Mouse (Mus musculus): ENCODE measurements around the gene Elmo2.

Elmo2 gene

GRCm38 (mm10) chr2:165326304-165327190, at the start of gene Elmo2:
Gene Elmo2, minus strand, starts transcription at chr2:165326479.
- peak; percentile 100 for DNase-seq

GRCm38 (mm10) chr2:165376001-165376400, 49.7 kb upstream of the Elmo2 start:
- no peak for DNase-seq

GRCm38 (mm10) chr2:165375478-165375877, 49.2 kb upstream of the Elmo2 start:
- no peak for DNase-seq

- DNase-seq: no peak
Observed at GRCm38 (mm10) chr2:165371066-165371465, 44.8 kb upstream of the Elmo2 start.

GRCm38 (mm10) chr2:165370348-165370747, 44.1 kb upstream of the Elmo2 start:
- no peak for DNase-seq

- no peak for DNase-seq
Observed at GRCm38 (mm10) chr2:165368496-165368895, 42.2 kb upstream of the Elmo2 start, which contains the start of gene Zfp663. Gene Zfp663, minus strand, starts transcription at chr2:165368729.

- DNase-seq: no peak
Observed at GRCm38 (mm10) chr2:165367868-165368439, 41.7 kb upstream of the Elmo2 start.

GRCm38 (mm10) chr2:165367047-165367520, 40.8 kb upstream of the Elmo2 start:
- DNase-seq: peak; percentile 88

- DNase-seq: no peak
Observed at GRCm38 (mm10) chr2:165364334-165365091, 38.2 kb upstream of the Elmo2 start.

- no peak for DNase-seq
Observed at GRCm38 (mm10) chr2:165363282-165363681, 37.0 kb upstream of the Elmo2 start.

- DNase-seq: peak; percentile 93
Observed at GRCm38 (mm10) chr2:165360861-165361260, 34.6 kb upstream of the Elmo2 start.

GRCm38 (mm10) chr2:165351828-165352513, 25.7 kb upstream of the Elmo2 start:
- DNase-seq: no peak

GRCm38 (mm10) chr2:165349466-165349865, 23.2 kb upstream of the Elmo2 start:
- DNase-seq: no peak

- no peak for DNase-seq
Observed at GRCm38 (mm10) chr2:165346180-165346579, 19.9 kb upstream of the Elmo2 start.

GRCm38 (mm10) chr2:165337191-165337590, 10.9 kb upstream of the Elmo2 start:
- DNase-seq: peak; percentile 89

- DNase-seq: peak; percentile 96
Observed at GRCm38 (mm10) chr2:165332610-165333210, 6.4 kb upstream of the Elmo2 start.

- DNase-seq: no peak
Observed at GRCm38 (mm10) chr2:165329703-165330102, 3.4 kb upstream of the Elmo2 start.

- DNase-seq: peak; percentile 74
Observed at GRCm38 (mm10) chr2:165328746-165329145, 2.5 kb upstream of the Elmo2 start.

GRCm38 (mm10) chr2:165327386-165327785, 1.1 kb upstream of the Elmo2 start:
- DNase-seq: no peak

GRCm38 (mm10) chr2:165325521-165326303, 567 bp downstream of the Elmo2 start:
- no peak for DNase-seq

- DNase-seq: peak; percentile 91
Observed at GRCm38 (mm10) chr2:165323928-165324327, 2.4 kb downstream of the Elmo2 start.
